Mouse (Mus musculus) hindbrain, embryonic 10.5 days (tissue): ENCODE results near the gene Il18rap. TPM values are rescaled to one million over a fixed set of nuclear protein-coding genes. Genes with fewer than 3 reads are reported as not detected.

ENCODE experiments used
- DNase-seq: peaks from one replicate; pipeline ENCODE4 v3.0.0-alpha.2; 2017; ENCODE audit warnings: low spot score
- H3K27ac ChIP-seq: fragments of 300-500 bp; sonication (generic); 2 replicates; pipeline ENCODE4 v1.5.1; 2016; ENCODE audit warnings: mild to moderate bottlenecking, moderate library complexity
- H3K27me3 ChIP-seq: fragments of 300-500 bp; sonication (generic); 2 replicates; pipeline ENCODE4 v1.6.1; 2016; ENCODE audit warnings: mild to moderate bottlenecking; ENCODE audit not compliant: poor library complexity, insufficient read depth, severe bottlenecking
- H3K36me3 ChIP-seq: fragments of 300-500 bp; sonication (generic); 2 replicates; pipeline ENCODE4 v1.6.1; 2016; ENCODE audit warnings: mild to moderate bottlenecking, moderate library complexity
- H3K4me1 ChIP-seq: fragments of 300-500 bp; sonication (generic); replicated peaks from 2 replicates; pipeline ENCODE4 v1.6.1; 2016; ENCODE audit warnings: mild to moderate bottlenecking
- H3K4me3 ChIP-seq: fragments of 300-500 bp; sonication (generic); 2 replicates; pipeline ENCODE4 v1.5.1; 2016; ENCODE audit warnings: mild to moderate bottlenecking, moderate library complexity
- H3K9me3 ChIP-seq: fragments of 300-500 bp; sonication (generic); 2 replicates; pipeline ENCODE4 v1.6.1; 2016; ENCODE audit warnings: mild to moderate bottlenecking, moderate library complexity
- WGBS: fragments of 180-500 bp; shearing (Covaris S2); methylation state at CpG from one replicate; pipeline ENCODE4 v1.1.7; 2016; 5-methylcytosine and 5-hydroxymethylcytosine counted together
- polyA plus RNA-seq: library from polyadenylated mRNA; unstranded; fragments of >200 nt; fragmentation: Nextera tagmentation; extraction: Ambion mirVana; gene quantifications from 2 replicates; pipeline ENCODE4 v1.2.1, GENCODE M21; 2016

Il18rap gene
- polyA plus RNA-seq, result 0.15 and 0.21 TPM in 2 replicates

DNA sequence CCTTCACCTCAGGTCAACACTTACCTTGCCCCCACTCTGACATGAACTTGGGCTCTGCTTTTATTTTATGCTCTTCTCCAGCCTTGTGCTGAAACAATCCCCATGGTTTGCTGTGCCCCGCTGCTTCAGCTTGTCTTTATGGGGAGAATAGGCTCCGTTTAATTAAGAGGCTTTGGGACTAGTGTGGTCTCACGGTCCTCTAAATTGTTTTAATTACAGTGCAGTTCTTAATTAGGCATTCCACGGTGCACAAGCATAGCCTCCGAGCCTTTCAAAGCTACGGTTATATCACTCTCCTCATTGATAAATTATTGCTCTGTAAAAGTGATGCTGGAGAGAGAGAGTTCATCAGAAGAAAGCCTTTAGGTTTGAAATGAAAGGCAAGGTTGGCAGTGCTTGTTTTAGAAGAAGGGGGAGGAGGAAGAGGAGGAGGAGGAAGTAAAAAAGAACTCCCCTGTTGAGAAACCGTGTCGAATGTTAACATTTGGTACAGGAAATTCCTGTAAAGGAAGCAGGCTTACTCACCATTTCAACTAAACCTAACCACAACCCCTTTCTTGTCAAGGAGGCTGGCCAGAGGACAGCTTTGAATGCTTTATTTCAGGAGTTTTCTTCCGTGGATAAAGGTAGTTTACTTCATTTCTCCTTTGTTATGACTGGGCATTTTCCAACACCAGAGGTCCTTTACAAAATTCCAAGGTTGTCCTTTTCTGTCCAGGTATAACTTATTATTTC is at the start of gene Il18rap:
Gene Il18rap (plus strand): TSS at position 512 of the 735 bp plus-strand sequence.
- Histone ChIP-seq H3K27me3 (no peaks in the 10 kb centered on the region), H3K9me3 (no peaks in the 10 kb centered on the region), H3K36me3 (no peaks in the 10 kb centered on the region), H3K4me1 (no peaks in the 10 kb centered on the region), H3K27ac (no peak within 1 kb of the TSS), H3K4me3 (no peak within 1 kb of the TSS)
- WGBS, result 60% methylated on average over 9 of the region's 9 CpGs
- no peak for DNase-seq

DNA sequence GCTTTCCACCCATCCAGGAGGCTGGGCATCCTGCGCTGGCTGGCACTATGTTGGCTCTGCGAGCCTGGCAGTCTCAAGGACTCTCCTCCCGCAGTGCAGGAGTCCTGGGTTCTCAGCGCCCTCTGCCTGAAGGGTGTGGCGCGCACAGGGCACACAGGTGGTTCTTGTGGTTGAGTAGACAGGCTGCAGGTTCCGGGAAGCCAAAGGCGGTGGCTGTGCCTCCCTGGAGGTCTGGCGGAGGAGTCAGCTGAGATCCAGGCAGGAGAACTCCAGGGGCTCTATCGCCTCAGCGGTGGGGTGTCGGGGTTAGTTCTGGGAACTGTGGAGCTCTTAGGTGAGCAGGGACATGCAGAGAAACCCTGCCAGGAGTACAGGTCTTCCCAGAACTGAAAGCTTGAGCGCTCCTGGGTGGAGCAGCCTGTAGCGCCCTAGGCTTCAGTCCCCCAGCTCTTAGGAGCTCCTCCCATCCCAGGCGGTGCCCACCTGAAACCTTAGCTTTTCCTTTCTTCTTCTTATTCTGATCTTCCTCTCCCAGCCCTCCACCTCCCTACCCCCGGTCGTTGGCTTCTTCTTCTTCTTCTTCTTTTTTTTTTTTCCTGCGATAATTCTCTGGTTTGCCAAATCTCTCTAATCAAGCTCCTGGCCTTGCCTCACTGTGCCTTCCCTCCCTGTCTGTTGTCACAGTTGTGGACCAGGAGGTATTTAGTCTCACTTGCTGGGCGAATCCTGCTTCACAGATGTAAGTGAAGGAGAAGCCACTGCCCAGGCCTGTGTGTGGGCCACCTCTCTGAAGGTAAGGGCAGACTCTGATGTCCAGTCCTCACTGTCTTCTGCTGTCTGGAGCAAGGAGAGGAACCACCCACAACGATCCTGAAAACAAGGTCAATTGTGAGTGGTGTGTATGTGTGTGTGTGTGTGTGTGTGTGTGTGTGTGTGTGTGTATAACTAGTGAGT is 49.4 kb upstream of the Il18rap start, which contains the start of gene Il18r1:
Gene Il18r1 (plus strand): TSS at position 76 of the 954 bp plus-strand sequence.
- WGBS, result 47% methylated on average over 20 of the region's 20 CpGs
- no peaks in the 10 kb centered on the region for H3K27me3 ChIP-seq
- no peak for DNase-seq
- no peak within 1 kb of the TSS for H3K4me3 ChIP-seq
- no peaks in the 10 kb centered on the region for H3K36me3 ChIP-seq
- H3K27ac ChIP-seq, result no peak within 1 kb of the TSS
- no peaks in the 10 kb centered on the region for H3K4me1 ChIP-seq
- no peaks in the 10 kb centered on the region for H3K9me3 ChIP-seq

DNA sequence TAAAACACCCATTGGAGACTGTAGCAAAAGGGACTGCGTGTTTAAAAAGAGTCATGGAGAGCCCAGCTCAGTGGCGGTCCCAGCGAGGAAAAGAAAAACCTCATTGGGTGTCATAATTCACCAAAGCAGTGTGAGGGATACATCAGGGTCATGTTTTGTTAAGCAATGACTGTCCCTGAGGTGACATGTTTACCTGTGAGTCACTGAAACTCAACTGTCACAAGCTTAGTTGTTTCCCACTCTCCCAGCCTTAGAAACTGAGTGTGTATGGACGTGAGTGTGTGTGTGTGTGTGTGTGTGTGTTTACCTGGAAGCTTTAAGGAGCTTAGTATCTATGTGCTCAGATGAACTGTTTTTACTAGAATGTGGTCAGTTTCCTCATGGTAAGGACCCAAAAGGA is 47.9 kb upstream of the Il18rap start:
- 90% methylated on average over 4 of the region's 4 CpGs for WGBS

DNA sequence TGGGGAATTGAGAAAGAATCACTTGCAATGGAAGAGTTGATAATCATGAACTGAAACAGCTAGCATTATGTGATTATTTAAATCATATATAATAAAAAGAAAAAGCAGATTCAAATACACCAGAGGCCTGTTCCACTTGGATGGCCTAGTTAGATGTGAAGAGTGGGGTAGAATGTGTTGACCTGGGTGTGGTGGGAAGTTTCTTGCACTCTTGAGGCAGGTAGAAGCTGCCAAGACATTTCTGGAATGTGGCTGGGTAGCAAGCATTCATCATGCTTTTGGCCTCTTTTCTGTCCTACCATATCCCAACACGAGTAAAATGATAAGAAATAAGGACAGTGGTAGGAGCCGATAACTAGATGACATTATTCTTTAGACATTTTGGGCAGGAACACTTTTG is 46.4 kb upstream of the Il18rap start:
- H3K27ac ChIP-seq, result no peak overlapping the region
- no peaks in the 10 kb centered on the region for H3K36me3 ChIP-seq
- H3K27me3 ChIP-seq, result no peaks in the 10 kb centered on the region
- no peaks in the 10 kb centered on the region for H3K9me3 ChIP-seq
- H3K4me1 ChIP-seq, result no peaks in the 10 kb centered on the region
- H3K4me3 ChIP-seq, result no peak overlapping the region
- no peak for DNase-seq
- WGBS, result 80% methylated on average over 2 of the region's 2 CpGs

More for the DNA sequence above, 47.9 kb upstream of the Il18rap start:
- Histone ChIP-seq H3K27ac (no peak overlapping the region), H3K36me3 (no peaks in the 10 kb centered on the region), H3K4me3 (no peak overlapping the region), H3K9me3 (no peaks in the 10 kb centered on the region), H3K27me3 (no peaks in the 10 kb centered on the region), H3K4me1 (no peaks in the 10 kb centered on the region)
- no peak for DNase-seq

DNA sequence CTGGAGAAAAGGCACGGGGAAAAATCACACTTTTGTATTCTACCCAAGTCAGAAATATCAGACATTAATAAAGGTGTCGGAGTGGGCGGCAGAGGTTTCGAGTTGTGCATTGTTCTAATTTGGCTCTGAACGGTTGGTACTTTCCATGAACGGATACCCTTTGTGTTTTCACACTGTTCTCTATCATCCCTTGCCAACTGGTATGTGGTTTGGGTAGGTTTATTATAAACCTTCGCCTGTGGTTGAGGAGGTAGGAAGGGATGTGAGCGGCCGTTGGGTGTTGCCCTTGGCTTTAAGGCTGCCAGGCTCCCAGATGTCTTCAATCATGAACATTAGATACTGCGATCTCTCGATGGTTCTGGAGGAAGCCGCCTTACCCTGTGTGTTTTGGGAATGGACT is 45.3 kb upstream of the Il18rap start:
- 87% methylated on average over 12 of the region's 12 CpGs for WGBS
- H3K9me3 ChIP-seq, result no peaks in the 10 kb centered on the region

DNA sequence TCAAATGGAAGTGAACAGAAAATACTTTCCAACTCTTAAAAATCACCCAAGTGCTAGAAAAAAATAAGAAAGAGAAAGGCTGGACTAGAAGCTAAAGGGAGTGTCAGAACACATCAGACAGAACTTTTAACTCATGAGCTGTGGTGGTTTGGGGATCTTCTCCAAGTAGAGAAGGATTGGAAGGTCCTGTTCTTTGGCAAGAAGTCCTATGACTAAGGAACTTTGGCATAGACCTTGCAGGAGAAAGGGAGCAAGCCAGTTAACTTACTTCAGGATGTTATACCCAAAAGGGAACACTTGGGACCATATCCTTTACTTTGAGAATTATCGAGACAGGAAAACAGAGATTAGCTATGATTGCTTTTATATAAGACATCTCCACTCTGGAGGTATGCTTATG is 42.8 kb upstream of the Il18rap start:
- Histone ChIP-seq H3K4me3 (no peak overlapping the region), H3K4me1 (no peaks in the 10 kb centered on the region), H3K9me3 (no peaks in the 10 kb centered on the region), H3K27me3 (no peaks in the 10 kb centered on the region), H3K36me3 (no peaks in the 10 kb centered on the region), H3K27ac (no peak overlapping the region)
- 95% methylated on average over 1 of the region's 1 CpGs for WGBS
- no peak for DNase-seq

More for the DNA sequence above, 45.3 kb upstream of the Il18rap start:
- DNase-seq, result no peak
- no peaks in the 10 kb centered on the region for H3K4me1 ChIP-seq
- H3K4me3 ChIP-seq, result no peak overlapping the region
- H3K27me3 ChIP-seq, result no peaks in the 10 kb centered on the region
- H3K27ac ChIP-seq, result no peak overlapping the region
- H3K36me3 ChIP-seq, result no peaks in the 10 kb centered on the region

DNA sequence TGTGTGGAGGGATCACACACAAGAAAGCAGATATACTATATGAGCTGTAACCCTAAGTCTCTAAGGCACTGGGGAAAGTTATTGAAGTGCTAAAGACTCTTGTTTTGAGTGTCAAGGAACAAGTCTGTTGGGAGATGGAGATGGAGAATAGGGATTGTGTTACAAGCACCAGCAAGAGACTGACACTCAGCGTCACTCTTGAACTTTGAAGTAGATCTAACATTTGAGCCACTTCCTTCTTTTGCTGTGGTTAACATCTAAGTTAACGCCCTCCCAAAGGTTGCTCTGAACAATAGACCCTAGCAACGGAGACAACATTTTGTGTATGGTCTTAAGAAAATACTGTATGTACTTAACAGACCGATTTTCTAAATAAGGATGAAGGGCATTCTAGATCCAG is 41.5 kb upstream of the Il18rap start:
- Histone ChIP-seq H3K4me1 (no peaks in the 10 kb centered on the region), H3K27ac (no peak overlapping the region), H3K27me3 (no peaks in the 10 kb centered on the region), H3K4me3 (no peak overlapping the region), H3K9me3 (no peaks in the 10 kb centered on the region), H3K36me3 (no peaks in the 10 kb centered on the region)
- no peak for DNase-seq
- 83% methylated on average over 4 of the region's 4 CpGs for WGBS

DNA sequence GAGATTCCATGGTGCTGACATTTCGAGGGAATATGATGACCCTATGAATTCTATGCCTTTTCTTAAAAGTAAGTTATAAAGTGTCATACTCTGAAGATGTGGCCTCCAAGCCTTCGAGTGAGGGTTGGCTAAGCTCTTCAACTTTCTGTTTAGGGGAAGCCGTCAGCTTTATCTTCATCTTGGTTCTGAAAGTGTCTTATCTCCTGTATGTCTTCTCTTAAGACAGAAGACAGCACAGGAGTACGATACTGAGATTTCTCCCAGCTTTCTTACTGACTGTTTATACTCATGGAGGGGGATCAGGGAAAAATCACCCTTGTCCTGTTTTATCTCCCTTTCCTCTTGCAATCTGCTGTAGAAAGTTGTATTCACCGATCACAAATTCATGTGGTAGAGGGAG is 40.8 kb upstream of the Il18rap start:
- DNase-seq, result no peak
- Histone ChIP-seq H3K4me1 (no peaks in the 10 kb centered on the region), H3K9me3 (no peaks in the 10 kb centered on the region), H3K36me3 (no peaks in the 10 kb centered on the region), H3K4me3 (no peak overlapping the region), H3K27ac (no peak overlapping the region), H3K27me3 (no peaks in the 10 kb centered on the region)
- 93% methylated on average over 5 of the region's 5 CpGs for WGBS

DNA sequence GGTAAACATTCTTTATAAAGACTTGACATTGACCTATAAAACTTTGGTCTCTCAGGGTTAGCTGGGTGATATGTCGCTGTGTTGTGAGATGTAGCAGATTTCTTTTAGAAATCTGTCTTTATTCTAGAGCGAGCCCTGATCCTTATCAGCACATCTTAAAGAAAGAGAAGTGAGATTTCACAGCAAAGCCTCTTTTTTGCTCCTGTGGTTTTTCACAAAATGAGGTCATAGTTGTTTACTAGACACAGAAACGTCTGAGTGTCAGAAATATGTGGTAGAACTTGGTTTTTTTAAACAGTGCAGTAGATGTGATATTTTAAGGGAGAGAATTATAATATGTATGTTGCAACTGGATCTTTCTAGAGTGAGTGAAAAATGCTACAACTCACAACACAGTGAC is 39.5 kb upstream of the Il18rap start:
- WGBS, result 74% methylated on average over 3 of the region's 3 CpGs

DNA sequence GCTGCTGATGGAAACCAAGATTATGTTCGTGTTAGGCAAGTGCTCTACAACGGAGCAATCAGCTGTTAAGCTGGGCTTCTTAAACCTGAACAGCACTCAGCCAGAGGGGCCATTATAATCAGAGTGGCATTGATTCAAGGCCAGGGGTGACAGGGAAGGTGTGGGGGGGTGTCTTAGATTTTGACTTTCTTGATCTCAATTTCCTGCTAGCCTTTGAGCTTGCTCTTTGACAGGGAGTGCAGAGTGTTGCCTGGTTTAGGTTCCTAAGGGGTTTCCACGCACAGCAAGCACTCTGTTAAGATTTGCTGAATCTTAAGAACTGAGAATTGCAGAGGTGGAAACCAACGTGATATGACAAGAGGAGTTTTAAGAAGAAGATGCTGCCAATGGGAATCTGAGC is 38.4 kb upstream of the Il18rap start:
- Histone ChIP-seq H3K4me3 (no peak overlapping the region), H3K27me3 (no peaks in the 10 kb centered on the region), H3K36me3 (no peaks in the 10 kb centered on the region), H3K9me3 (no peaks in the 10 kb centered on the region), H3K27ac (no peak overlapping the region), H3K4me1 (no peaks in the 10 kb centered on the region)
- no peak for DNase-seq
- WGBS, result 72% methylated on average over 4 of the region's 4 CpGs

More for the DNA sequence above, 39.5 kb upstream of the Il18rap start:
- no peak overlapping the region for H3K4me3 ChIP-seq
- no peaks in the 10 kb centered on the region for H3K9me3 ChIP-seq
- no peak for DNase-seq
- no peaks in the 10 kb centered on the region for H3K27me3 ChIP-seq
- no peak overlapping the region for H3K27ac ChIP-seq
- H3K4me1 ChIP-seq, result no peaks in the 10 kb centered on the region
- H3K36me3 ChIP-seq, result no peaks in the 10 kb centered on the region

DNA sequence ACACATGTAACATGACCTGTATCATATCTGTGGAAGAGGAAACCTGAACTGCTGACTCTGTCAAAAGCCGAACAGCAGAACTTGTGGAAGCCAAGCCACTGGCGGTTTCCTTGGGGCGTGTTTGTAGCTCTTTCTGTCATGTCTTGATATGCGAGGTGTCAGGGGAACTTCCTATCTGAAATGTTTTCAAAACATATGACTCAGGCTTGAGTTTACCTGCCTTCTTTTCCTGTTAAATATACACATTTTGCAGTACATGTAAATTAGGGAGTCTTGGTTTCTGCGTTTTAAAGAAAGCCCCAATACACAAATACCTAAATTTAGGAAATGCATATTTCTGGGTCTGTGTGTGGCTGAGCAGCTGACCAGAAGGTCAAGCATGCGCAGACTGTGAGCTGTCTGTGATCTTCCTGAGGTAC is 35.6 kb upstream of the Il18rap start:
- no peak overlapping the region for H3K4me3 ChIP-seq
- no peak overlapping the region for H3K27ac ChIP-seq
- no peaks in the 10 kb centered on the region for H3K4me1 ChIP-seq
- no peak for DNase-seq
- no peaks in the 10 kb centered on the region for H3K27me3 ChIP-seq
- no peaks in the 10 kb centered on the region for H3K36me3 ChIP-seq
- WGBS, result 83% methylated on average over 6 of the region's 6 CpGs
- no peaks in the 10 kb centered on the region for H3K9me3 ChIP-seq

DNA sequence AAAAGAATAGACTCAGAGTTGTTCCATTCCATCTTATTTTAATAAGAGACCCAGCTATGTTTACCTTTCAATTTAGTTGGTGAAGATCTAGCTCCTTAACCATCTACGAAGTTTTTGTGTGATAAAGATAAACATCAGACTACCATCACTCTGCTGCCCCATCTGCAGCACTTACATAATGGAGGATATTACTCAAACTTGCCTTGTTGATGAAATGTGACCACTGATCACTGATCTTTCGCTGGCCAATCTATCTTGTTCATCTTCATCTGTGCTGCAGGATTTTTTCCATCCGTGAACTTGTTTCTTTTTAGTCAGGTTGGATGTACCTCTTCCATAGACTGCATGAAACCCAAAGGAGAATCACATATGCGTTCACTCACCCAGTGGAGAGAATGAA is 20.6 kb upstream of the Il18rap start:
- Histone ChIP-seq H3K9me3 (no peaks in the 10 kb centered on the region), H3K36me3 (no peaks in the 10 kb centered on the region), H3K27ac (no peak overlapping the region), H3K27me3 (no peaks in the 10 kb centered on the region; the same call in 1 of the 2 replicates), H3K4me3 (no peak overlapping the region), H3K4me1 (no peaks in the 10 kb centered on the region)
- DNase-seq, result no peak
- WGBS, result 90% methylated on average over 4 of the region's 4 CpGs

DNA sequence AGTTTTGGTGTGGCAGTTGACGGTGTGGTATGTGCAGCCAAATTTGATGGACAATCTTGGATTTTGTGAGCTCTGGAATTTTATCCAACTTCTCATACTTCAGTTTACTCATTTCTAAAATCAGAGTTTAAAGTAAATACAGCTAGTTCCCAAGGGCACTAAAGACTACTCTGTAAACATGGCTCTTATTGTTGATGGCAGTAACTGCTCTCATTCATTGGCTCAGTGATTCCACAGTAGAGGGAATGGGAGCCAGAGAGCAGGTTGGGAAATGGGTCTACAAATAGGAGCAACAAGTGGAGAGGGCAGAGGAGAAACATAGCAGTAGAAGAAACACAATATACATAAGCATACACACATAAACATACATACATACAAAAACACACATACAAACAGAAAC is 15.5 kb upstream of the Il18rap start:
- 95% methylated on average over 1 of the region's 1 CpGs for whole genome bisulfite sequencing
- no peak overlapping the region for H3K27ac ChIP-seq
- no peak for DNase-seq
- H3K4me1 ChIP-seq, result no peaks in the 10 kb centered on the region
- H3K27me3 ChIP-seq, result no peaks in the 10 kb centered on the region; the same call in 1 of the 2 replicates
- H3K36me3 ChIP-seq, result no peaks in the 10 kb centered on the region
- H3K9me3 ChIP-seq, result no peaks in the 10 kb centered on the region
- no peak overlapping the region for H3K4me3 ChIP-seq
